Mouse (Mus musculus) sigmoid colon, adult 10 weeks (tissue): ENCODE measurements around the gene Sfrp4. TPM values are rescaled to one million over a fixed set of nuclear protein-coding genes. Genes with fewer than 3 reads are reported as not detected.

Experiments used
- polyA plus RNA-seq: library from polyadenylated mRNA; stranded (reverse); fragments of 350-450 nt; fragmentation: Illumina TruSeq; extraction: RNeasy Lipid Tissue Mini Kit (QIAGEN cat#74804); gene quantifications from one replicate; pipeline ENCODE4 v1.2.3, GENCODE M21; 2014; ENCODE audit warnings: low read depth, low replicate concordance

Sfrp4 gene
- 3.3 TPM for polyA plus RNA-seq

GRCm38 (mm10) chr13:19622573-19623227 lies at the start of gene Sfrp4:
Sfrp4 (plus strand) TSS chr13:19623104.

DNA sequence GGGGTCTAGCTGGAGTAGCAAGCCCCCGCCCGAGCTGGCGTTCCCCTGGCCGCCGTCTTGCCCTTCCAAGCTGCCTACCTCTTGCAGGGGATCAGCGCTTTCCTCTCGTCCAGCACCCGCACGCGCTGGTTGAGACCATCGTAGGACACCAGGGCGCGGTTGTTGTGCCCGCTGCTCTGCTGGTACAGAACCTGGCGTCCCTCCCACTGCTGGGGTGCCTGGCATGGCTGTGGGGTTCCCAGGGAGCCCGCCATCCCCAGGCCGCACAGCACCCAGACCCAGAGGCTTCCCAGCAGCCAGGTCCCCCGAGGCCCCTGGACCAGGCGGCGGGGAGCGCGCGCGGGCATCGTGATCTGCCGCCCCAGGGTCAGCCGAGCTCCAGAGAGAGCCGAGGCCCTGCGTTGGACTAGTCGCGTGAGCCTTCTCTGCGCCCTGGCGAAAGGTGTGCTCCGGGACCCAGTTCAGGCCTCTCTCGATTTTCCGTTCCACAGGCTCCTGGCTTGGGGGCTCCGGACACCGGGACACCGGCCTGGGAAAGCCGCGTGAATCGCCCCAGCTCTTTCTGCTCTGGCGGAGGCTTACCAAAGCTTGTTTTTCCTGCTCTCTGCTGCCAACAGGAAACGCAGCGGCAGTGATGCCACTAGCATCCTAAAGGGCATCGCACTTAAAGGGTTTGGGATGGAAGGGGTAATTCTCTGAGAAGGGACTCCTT lies 3.5 kb upstream of the Sfrp4 start, which contains the start of gene Epdr1:
Gene Epdr1 (minus strand): TSS at position 712 of the 712 bp plus-strand sequence.

Other genes with a start within 250 kb of the Sfrp4 start
- 45.6 TPM for gene Stard3nl, start 227.3 kb upstream of the Sfrp4 start, polyA plus RNA-seq
- 7.0 TPM for gene Epdr1, start 3.2 kb upstream of the Sfrp4 start, polyA plus RNA-seq
- gene Nme8, start 74.7 kb downstream of the Sfrp4 start, polyA plus RNA-seq: not detected
- gene Gpr141, start 201.2 kb downstream of the Sfrp4 start, polyA plus RNA-seq: 2.9 TPM